Comparison of ENCODE assay signal across 31 mouse cellular contexts in genomic region chr6:144077826-144078225, GRCm38 (mm10).
"Had no signal": no experiment of that assay in that cellular context is flagged by ENCODE, and none has a peak within 500 bp of the region (broad histone marks: within the 10 kb centered on the region; RNA-seq: fewer than 3 reads in every experiment).

No protein-coding gene starts in this region.

- H3K4me1 ChIP-seq: liver, embryonic 12.5 days; liver, embryonic 13.5 days; liver, embryonic 15.5 days; megakaryocyte, embryonic 14.5 days; midbrain, embryonic 10.5 days; midbrain, embryonic 12.5 days; midbrain, embryonic 13.5 days; midbrain, embryonic 15.5 days; neural tube, embryonic 12.5 days had no signal

- H3K9ac ChIP-seq: limb, embryonic 12.5 days; limb, embryonic 13.5 days; limb, embryonic 15.5 days; liver, embryonic 12.5 days; liver, embryonic 13.5 days; liver, embryonic 14.5 days; liver, embryonic 15.5 days; liver, postnatal 0 days; lung, embryonic 14.5 days; lung, embryonic 15.5 days; midbrain, embryonic 12.5 days; midbrain, embryonic 13.5 days; midbrain, embryonic 15.5 days; neural tube, embryonic 12.5 days had no signal

- H3K4me2 ChIP-seq: limb, embryonic 12.5 days; limb, embryonic 13.5 days; limb, embryonic 15.5 days; liver, embryonic 11.5 days; liver, embryonic 12.5 days; liver, embryonic 13.5 days; liver, embryonic 15.5 days; lung, embryonic 14.5 days; lung, embryonic 15.5 days; midbrain, embryonic 12.5 days; midbrain, embryonic 13.5 days; midbrain, embryonic 15.5 days; neural tube, embryonic 12.5 days had no signal

- ATAC-seq: liver, embryonic 12.5 days; liver, postnatal 0 days; lung, postnatal 0 days; midbrain, embryonic 13.5 days; midbrain, embryonic 15.5 days; midbrain, embryonic 16.5 days had no signal

- H3K4me3 ChIP-seq: left cerebral cortex, adult 2 months; limb, embryonic 10.5 days; limb, embryonic 12.5 days; limb, embryonic 13.5 days; limb, embryonic 15.5 days; liver, embryonic 12.5 days; liver, embryonic 13.5 days; liver, embryonic 15.5 days; lung, embryonic 15.5 days; megakaryocyte, embryonic 14.5 days; midbrain, embryonic 10.5 days; midbrain, embryonic 12.5 days; midbrain, embryonic 13.5 days; midbrain, embryonic 15.5 days; myocyte; neural tube, embryonic 12.5 days had no signal

- H3K9me3 ChIP-seq: limb, embryonic 10.5 days; limb, embryonic 12.5 days; limb, embryonic 13.5 days; limb, embryonic 15.5 days; liver, embryonic 12.5 days; liver, embryonic 13.5 days; liver, embryonic 15.5 days; lung, embryonic 15.5 days; megakaryocyte, embryonic 14.5 days; midbrain, embryonic 10.5 days; midbrain, embryonic 12.5 days; midbrain, embryonic 13.5 days; midbrain, embryonic 15.5 days; neural tube, embryonic 12.5 days had no signal

- H3K27ac ChIP-seq: left cerebral cortex, adult 2 months; limb, embryonic 10.5 days; limb, embryonic 12.5 days; limb, embryonic 13.5 days; limb, embryonic 15.5 days; liver, embryonic 12.5 days; liver, embryonic 13.5 days; liver, embryonic 14.5 days; liver, embryonic 15.5 days; lung, embryonic 15.5 days; macrophage; midbrain, embryonic 10.5 days; midbrain, embryonic 12.5 days; midbrain, embryonic 13.5 days; midbrain, embryonic 15.5 days; neural tube, embryonic 12.5 days had no signal

- H3K36me3 ChIP-seq: limb, embryonic 10.5 days; limb, embryonic 13.5 days; limb, embryonic 15.5 days; liver, embryonic 12.5 days; liver, embryonic 13.5 days; liver, embryonic 15.5 days; lung, embryonic 15.5 days; midbrain, embryonic 10.5 days; midbrain, embryonic 12.5 days; midbrain, embryonic 13.5 days; midbrain, embryonic 15.5 days; neural tube, embryonic 12.5 days had no signal

- H3K27me3 ChIP-seq: limb, embryonic 12.5 days; limb, embryonic 13.5 days; limb, embryonic 15.5 days; liver, embryonic 12.5 days; liver, embryonic 13.5 days; liver, embryonic 15.5 days; lung, embryonic 15.5 days; midbrain, embryonic 12.5 days; midbrain, embryonic 13.5 days; midbrain, embryonic 15.5 days; neural tube, embryonic 12.5 days had no signal

- DNase-seq: left cerebral cortex, postnatal 4 days; liver; liver, embryonic 13.5 days; liver, postnatal 0 days; lung, adult 18-20 months; lung, adult 2 months; lung, embryonic 14.5 days; lung, postnatal 10 days; lung, postnatal 14 days; lung, postnatal 36 days; lung, postnatal 4 days had no signal
